Mouse (Mus musculus): ENCODE measurements at regions not wholly inside any gene's neighbourhood (a gene's known extent, or its start where the extent isn't known, plus 50 kb on each side); places are given as distances from the start of the nearest gene placed in this dataset.

GRCm38 (mm10) chr6:120614526-120614925 is 51.6 kb upstream of the Cecr2 start:
- DNase-seq (ENCODE audit: low read depth, low spot score) = no peak

- no peak for DNase-seq (ENCODE audit: low read depth, low spot score)
These were observed 53.8 kb upstream of the Cecr2 start for GRCm38 (mm10) chr6:120612346-120612745.

- DNase-seq (ENCODE audit: low read depth, low spot score) = no peak
These were observed 56.3 kb upstream of the Cecr2 start for GRCm38 (mm10) chr6:120609858-120610257.

- no peak for DNase-seq (ENCODE audit: low read depth, low spot score)
These were observed 60.7 kb upstream of the Cecr2 start for GRCm38 (mm10) chr6:120605471-120605870.

DNA sequence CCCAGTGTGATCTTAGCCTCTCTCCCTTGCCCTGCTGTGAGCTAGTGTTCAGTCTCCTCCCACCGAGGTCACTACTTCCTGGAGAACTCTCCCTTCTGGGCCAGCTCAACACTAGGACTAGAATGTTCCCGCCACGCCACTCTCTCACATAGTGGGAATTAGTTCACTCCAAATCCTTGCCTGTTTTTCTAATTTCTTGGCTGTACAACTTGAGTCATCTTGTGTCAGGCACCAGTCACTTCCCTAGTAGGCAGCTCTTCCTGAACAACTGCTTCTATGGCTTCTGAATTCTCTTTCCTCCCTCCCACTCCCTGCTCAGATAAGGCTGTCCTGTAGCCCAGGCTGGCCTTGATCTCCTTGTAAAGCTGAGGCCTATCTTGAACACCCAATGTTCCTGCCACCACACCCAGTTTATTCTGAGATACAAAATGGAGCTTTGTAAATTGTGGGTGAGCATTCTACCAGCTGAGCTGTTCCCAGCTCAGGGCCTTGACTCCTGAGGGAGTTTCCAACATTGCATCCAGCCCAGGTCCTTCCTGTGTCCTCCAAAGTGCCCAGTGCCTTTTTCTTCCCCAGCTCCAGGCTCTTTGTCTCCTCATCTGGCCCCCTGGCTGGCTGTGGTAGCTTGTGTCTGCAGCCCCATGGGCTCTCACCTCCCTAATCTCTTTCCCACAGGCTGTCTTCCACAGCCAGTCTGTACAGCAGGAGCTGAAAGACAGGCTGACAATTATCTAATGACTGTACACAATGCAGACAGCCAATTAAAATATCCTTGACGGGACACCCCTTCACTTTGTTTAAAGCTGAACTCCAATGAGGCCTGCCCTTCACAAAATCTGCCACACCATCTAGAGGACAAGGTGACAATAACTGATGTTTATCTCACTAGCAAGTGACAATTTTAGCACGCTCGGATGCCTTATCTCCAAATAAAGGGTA is 61.9 kb upstream of the Cecr2 start:
- no peak for DNase-seq (ENCODE audit: low read depth, low spot score)

- peak; percentile 50 for DNase-seq (ENCODE audit: low read depth, low spot score)
These were observed 62.7 kb upstream of the Cecr2 start for GRCm38 (mm10) chr6:120603454-120603853.

DNA sequence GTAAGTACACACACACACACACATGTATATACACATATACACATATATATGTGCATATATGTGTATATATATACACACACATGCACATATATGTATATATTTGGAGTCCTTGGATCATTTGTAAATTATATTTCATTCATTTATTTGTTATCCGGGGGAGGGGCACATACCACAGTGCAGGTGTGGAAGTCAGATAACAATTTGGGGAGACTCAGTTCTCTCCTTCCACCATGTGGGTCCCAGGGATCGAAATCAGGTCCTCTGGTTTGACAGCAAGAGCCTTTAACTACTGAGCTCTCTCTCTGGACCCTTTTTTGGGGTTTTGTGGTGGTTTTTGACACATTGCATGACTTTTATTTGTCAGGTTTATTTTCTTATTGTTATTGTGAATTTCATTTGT is 65.8 kb upstream of the Cecr2 start:
- no peak for DNase-seq (ENCODE audit: low read depth, low spot score)

DNA sequence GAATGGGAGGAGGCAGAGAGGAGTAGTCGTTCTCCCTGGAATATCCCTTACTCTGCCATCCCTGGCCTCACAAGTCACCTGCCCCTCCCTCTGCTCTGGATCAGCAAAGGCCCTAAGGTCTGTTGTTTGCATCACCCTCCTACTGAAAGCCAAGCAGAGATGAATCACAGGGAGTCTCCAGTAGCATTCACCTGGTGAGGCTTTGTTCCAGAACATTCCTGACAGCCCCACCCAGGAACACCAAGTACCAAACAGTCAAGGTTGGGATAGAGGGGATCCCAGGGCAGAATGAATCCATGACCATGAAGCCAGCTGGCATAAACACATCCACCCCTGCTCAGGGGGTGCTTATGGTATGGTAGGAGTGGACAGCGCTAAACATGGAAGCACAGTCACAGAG is 67.4 kb upstream of the Hdhd5 start:
- no peak for DNase-seq (ENCODE audit: low read depth, low spot score)

DNA sequence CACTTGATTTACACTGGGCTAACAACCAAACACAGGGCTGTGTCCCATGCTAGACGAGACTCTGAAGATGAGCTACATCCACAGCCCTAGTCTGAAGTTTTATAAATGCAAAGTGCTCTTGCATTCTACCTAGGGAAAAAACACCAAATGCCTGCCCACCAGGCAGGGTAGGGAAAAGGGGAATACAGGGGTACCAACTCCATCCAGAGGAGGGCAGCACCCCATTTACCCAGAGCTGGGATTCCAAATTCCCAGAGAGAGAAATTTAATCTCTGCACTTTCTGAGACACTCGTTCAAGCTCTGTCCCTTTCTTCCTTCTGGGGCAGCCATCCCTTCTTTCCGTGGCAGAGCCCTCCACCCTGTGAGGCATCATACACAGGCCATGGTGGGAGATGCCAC is 66.8 kb upstream of the Hdhd5 start:
- DNase-seq (ENCODE audit: low read depth, low spot score) = no peak

DNA sequence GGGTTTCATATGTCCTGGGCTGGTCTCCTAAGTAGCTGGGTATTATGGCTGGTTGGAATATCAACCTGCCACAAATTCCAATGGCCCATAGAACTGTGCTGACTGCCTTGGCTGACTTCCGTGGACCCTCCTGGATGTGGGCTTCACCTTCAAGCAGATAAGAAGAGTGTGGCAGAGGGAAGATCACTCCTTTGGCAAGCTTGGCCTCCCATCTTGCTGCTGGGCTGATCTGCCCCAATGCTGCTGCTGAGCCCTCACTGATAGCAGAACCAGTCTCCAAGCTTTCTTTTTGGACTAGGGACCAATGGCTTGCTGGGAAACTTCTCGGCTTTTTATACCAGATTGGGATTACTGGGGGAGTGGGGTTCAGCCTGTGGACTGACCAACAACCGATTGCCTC is 65.6 kb upstream of the Hdhd5 start:
- no peak for DNase-seq (ENCODE audit: low read depth, low spot score)

- DNase-seq (ENCODE audit: low read depth, low spot score) = no peak
These were observed 63.3 kb upstream of the Hdhd5 start for GRCm38 (mm10) chr6:120594463-120594862.

DNA sequence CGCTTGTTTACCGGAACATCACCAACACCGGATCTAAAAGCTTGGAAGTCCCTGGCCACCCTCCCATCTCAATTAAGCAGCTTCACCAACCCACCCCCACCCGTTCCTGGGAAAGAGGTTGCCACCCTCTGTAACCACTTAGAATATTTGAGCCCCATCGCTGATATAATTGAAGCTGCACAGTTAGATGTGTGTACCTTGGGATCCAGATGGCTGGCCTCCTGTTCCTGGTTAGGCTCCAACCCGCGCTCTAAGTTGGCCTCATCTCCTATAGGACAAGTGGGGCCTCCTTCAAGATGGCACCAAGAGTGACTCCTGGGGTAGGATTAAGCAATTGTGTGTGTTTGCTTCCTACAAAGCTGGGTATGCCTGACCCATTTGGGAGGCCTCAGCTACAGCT is 61.6 kb upstream of the Hdhd5 start:
- DNase-seq (ENCODE audit: low read depth, low spot score) = no peak

GRCm38 (mm10) chr6:120592031-120592681 is 61.0 kb upstream of the Hdhd5 start:
- DNase-seq (ENCODE audit: low read depth, low spot score) = no peak

DNA sequence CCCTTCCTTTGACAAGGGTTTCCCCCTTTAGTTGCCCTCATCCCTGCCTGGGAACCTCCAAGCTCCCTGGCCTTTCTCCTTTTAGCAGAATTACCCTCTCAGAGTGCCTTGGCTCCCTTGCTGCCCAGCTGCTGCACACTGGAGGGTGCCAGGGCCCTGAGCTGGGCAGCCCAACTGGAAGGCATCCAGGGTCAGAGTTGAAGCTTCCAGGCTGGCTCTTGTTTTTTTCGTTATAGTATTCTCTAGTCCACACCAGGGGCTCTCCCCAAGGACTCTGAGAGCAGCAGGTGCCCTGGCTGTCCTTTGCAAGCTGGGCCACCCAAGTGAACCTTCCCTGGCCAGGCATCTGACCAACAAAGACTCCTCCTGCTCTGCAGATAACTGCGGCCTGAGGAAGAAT is 59.1 kb upstream of the Hdhd5 start:
- no peak for DNase-seq (ENCODE audit: low read depth, low spot score)

DNA sequence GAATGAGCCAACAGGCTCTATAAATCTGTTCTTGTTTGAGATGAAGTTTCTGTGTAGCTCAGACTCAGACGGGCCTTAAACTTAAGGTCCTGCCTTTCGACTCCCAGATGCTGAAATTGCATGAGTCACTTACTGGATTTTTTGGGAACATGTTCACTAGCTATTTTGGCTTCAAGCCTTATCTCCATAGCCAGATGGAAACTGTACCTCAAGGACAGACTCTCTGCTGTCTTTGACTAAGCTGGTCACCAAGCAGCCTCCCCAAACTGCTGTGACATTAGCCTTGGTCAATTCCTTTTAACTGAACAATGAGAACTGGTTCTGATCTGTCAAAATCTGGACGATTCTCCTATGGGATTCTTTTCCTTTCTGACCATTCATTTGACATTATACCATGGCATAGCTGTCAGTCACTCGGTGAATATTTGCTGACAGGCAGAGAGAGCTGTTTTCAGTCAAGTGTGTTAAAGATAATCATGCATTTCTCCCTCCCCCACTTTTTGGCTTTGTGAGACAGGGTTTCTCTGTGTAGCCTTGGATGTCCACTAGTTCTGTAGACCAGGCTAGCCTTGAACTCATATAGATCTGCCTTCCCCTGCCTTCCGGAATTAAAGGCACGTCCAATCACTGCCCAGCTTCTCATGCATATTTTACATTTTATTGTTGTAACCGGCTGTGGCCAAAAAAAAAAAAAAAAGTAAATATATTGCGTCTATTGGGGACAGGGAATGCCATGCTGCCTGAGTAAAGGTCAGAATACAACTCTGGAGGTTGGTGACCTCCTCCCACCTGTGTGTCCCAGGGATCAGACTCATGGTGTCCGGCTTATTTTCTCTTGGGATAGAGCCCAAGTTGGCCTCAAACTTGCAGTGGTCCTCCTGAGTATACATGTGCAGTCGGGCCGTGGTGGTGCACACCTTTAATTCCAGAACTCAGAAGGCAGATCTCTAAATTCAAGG is 57.9 kb upstream of the Hdhd5 start:
- DNase-seq (ENCODE audit: low read depth, low spot score) = no peak

- DNase-seq (ENCODE audit: low read depth, low spot score) = no peak
These were observed 54.8 kb upstream of the Hdhd5 start for GRCm38 (mm10) chr6:120585941-120586280.

DNA sequence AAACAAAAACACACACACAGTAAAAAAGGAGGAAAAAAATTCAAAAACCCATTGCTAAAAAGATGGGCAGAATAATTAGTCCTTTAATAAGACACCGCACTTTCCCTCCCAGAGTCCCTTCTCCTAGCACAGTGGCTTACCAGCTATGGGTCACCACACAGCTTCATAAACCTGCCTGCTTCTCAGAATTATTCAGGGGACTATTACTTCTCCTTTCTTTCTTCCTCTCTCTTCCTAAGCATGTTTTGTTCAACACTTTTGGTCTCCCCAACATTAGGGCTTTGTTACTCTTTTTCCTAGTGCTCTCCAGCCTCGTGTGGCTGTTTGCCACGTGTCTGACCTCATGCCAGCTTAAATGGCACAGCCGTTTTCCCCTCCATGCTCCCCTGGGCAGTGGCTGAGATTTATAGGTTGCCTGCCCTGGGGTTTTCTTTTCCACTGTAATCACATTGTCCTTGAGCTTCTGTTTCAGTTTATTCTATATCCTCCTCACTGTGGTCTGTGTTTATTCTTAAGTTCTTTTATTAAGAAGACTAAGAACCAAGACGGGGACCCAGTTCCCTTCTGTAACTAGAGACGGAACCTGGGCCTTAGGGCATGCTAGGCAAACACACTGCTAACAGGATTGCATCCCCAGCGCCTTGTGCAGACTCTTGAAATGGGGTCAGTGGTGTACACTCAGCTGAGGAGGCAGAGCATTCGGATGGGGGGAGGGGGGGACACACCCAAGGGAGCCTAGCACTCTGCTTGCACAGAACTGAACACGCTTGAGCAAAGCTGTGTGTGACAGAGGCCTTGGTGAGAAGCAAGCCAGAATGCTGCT is 54.2 kb upstream of the Hdhd5 start:
- DNase-seq (ENCODE audit: low read depth, low spot score) = no peak

DNA sequence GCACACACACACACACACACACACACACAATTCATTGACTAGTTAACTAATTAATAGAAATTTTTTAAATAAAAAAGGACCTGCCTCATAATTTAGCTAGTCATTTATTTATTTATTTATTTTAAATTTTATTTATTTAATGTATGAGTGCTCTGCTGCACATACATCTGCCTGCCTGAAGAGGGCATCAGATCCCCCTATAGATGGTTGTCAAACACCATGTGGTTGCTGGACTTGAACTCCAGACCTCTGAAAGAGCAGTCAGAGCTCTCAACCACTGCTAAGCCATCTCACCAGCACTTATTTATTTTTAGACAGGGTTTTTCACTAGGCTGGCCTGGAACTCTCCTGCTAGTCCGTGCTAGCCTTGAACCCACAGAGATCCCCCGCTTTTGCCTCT is 50.6 kb upstream of the Hdhd5 start:
- DNase-seq (ENCODE audit: low read depth, low spot score) = no peak
